Mouse (Mus musculus): ENCODE results near the gene Gtf3c1. TPM values are rescaled to one million over a fixed set of nuclear protein-coding genes. Genes with fewer than 3 reads are reported as not detected.
"Not testable (repeated sequence)": the region's sequence is repeated elsewhere in the genome, so short reads cannot be mapped to it uniquely, and the experiment has no call there.

Gtf3c1 gene
- total RNA-seq, 2 experiments from 2014 or later, result 73.5 to 87.1 TPM

DNA sequence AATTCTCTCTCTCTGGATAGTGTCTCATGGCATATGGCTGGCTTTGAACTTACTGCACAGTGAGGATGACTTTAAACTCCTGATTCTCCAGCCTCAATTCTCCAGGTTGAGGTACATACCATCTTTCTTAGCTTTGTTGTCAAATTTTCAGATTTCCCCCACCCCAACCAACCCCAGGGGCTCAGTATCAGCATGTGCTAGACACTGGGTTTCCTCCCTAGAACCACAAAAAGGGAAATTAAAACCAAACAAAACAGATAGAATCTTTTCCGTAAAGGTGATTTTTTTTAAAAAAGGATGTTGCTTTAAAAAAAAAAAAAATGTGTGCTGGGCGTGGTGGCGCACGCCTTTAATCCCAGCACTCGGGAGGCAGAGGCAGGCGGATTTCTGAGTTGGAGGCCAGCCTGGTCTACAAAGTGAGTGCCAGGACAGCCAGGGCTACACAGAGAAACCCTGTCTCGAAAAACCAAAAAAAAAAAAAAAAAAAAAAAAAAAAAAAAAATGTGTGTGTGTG is 6.0 kb upstream of the Gtf3c1 start:
- intact Hi-C loops (cut with DNase I); DNase-seq: not testable (repeated sequence)

DNA sequence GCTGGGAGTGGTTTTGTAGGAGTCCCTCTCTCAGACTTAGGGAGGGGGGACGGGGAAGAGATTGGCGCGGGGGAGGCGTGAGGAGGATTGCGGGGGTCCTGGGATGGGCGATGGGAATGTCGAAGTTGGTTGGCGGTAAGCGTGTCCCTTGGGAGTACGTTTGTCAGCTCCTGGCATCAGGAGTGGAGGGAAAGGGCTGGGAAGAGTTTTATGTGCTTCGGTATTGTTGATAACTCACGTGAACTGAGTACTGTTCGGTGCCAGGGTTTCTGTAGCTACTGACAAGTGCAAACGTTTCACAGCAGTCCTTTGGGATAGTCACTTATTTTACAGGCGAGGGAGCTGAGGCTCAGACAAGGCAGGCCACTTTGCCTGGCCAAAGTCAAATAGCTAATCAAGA is 520 bp upstream of the Gtf3c1 start:
- intact Hi-C loops (cut with DNase I), result no loop called here
- DNase-seq, result no peak

DNA sequence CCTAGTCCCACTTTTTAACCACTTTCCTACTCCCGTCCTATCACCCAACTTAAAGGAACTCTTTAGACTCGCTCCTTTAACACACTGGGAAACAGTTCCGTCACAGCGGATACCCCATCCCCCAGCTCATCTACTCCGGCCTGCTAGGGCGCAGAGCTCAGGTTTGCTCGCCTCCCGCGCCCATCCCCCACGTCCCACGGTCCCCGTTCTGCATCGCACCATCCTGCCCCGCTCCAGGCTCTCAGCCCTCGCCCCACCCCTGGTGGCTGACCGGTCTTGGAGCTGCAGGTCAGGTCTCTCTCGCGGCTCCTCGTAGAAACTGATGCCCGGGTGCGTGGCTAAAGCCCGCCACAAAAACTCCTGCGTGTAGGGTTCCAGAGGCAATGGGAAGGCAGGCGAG is 394 bp downstream of the Gtf3c1 start:
- no peak for DNase-seq
- intact Hi-C loops (cut with DNase I), result no loop called here

DNA sequence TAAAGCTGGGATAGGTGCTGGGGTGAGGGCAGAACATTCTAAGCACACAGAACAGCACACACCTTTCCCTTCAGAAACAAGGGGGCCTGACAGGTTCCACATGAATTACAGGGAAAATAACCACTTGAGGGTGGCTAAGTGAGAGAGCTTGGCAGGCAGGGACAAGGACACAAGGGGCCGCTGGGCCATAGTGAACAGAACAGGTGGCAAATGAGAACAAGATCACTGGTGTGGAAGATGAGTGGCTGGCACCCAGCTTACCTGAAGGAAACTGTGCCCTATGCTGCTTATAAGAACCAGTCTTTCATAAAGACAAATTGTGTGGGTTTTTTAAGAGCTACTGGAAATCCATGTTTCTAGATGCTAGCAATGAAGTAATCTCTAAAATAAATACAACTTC is 4.8 kb downstream of the Gtf3c1 start:
- no peak for DNase-seq
- intact Hi-C loops (cut with DNase I), result no loop called here

DNA sequence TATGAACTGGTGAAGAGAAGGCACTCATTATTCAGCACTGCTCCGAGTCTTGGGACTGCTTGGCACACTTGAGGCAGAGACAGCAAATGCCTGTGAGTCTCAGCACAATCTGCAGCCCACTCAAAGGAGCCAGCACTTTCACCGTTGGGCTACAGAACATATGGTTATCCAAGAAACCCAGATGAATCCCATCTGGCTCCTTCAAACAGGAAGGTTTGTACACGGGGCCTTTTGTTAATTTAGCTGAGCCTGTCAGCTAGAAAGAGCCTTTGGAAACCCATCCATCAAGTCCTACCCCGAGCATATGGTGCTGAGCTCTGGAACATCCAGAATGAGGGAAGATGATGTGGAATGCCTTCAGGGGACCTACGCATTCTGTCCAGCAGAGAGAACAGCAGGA is 13.5 kb downstream of the Gtf3c1 start:
- intact Hi-C loops (cut with DNase I), result no loop called here
- DNase-seq, result no peak

DNA sequence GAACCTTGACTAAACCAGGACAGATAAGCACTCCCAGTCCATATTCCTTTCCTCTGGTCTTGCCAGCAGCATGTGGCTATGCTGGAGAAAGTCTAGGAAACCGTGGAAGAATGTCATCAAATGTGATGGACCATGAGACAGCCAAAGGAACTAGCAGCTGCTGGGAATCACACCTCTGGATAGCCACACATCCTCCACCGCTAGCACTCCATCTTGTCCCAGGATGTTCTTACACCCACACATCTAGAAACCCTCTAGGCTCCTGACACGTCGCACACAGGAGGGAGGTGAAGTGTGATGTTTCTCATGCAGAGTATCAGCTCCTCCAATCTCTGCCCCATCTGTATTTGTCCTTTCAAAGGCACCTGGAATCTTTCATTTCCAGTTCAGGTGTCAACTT is 17.1 kb downstream of the Gtf3c1 start:
- intact Hi-C loops (cut with DNase I), result no loop called here
- no peak for DNase-seq

DNA sequence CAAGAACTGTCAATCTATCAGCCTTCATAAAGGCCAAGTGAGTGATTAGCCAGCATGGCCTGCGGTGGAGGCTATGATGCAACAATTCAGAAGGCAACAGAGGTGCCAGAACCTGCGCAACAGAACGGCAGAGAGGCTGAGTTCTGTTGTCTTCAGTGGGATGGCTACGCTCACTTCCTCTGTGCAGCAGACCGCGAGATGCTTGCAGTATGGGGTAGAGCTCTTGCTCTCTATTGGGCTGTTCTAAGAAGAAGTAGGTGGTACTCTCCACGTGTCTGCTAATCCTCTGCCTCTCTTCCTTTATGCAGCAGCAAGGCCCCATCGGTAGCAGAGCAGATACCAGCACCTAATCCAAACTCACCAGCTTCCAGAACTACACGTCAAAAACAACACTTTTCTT is 27.6 kb downstream of the Gtf3c1 start:
- intact Hi-C loops (cut with DNase I), result loop anchor here (5.0 kb wide), 1 partner anchor 407 kb away; no protein-coding TSS in a partner anchor
- no peak for DNase-seq

DNA sequence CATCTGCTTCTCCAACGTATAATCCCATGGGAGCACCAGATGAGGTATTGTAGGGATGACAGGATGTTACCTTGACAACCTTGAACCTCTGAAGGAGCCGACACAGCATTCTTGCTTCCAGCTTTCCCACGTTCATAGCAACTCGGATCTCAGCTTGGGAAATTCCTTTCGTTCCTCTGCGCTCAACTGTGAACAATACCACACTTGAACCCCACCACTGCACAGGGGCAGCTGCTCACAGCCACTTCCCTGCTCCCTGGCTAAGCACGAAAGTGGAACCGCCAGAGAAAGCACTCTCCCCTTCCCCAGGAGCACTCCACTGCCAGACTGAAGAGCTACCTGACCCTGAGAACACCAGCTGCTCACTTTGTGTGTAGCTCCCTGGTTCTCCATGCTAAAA is 28.8 kb downstream of the Gtf3c1 start:
- no peak for DNase-seq
- intact Hi-C loops (cut with DNase I), result loop anchor here (5.0 kb wide), 1 partner anchor 409 kb away; no protein-coding TSS in a partner anchor

DNA sequence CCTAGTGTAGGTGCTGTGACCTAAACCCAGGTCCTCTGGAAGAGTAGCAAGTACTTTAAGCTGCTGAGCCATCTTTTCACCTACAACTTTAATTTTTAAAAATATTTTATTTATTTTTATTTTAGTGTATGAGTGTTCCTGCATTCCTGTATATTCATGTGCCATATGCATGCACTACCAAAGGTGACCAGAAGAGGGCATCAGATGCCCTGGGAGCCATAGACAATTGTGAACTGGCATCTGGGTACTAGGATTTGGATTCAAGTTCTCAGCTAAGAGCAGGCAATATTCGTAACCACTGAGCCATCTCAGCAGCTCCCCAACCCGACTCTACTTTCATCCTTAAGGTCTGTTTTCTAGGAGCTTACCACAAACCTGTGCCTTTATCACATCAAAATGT is 32.7 kb downstream of the Gtf3c1 start:
- DNase-seq, result peak; percentile 45 to 66
- intact Hi-C loops (cut with DNase I), result loop anchor here (5.0 kb wide), 1 partner anchor 412 kb away; no protein-coding TSS in a partner anchor

DNA sequence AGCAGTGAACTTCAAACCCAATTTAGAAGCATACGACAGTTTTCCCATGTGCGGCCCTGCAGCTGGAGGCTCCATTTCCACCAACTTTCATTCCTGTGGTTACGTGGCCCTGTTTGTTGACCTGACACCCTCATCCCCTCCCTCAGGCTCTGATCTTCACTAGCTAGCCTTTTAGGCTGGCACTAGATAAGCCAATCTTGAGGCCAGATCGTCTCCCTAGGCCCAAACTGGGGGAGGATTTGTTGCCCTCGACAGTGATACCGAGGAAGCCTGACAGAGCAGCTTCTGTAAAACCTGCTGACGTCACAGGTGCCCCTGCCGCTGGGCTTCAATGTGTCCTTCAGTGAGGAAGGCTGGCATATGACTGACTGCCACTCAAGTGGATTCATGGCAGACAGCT is 36.2 kb downstream of the Gtf3c1 start:
- no peak for DNase-seq
- intact Hi-C loops (cut with DNase I), result no loop called here

DNA sequence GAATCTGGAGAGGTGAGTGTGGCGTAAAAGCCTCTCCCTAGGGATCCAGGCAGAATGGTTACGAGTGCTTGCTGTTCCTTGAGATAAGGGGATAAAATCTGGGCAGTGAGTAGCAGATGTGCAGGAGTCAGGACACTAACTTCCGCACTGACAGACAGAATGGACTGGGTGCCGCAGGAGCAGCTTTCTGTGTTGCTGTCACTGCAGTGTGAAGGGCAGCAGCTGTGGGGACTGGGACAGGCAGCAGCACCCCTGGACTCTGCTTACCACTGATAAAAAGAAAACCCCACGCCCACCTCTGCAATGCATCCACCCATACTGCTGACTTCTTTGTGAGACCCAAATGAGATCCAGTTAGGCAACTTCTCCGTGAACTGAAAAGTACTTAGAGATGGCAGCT is 36.7 kb downstream of the Gtf3c1 start:
- intact Hi-C loops (cut with DNase I), result no loop called here
- DNase-seq, result no peak

DNA sequence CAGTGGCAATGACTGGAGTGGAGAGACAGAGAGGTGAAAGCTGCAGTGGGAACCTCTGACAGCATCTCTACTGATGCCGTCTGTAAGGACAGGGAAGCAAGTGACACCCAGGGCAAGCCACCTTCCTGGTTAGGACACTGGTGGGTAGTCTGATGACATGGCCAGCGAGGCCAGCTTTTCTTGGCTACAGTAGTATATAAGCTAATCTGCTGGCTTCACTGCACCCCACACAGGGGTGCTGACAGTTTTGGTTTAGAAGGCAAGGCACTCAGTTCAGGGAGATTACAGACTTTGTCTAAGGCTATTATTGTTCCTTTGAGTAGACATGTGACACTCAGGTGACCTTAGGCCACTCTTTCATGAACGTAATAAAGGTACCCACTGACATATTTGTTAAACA is 43.9 kb downstream of the Gtf3c1 start:
- DNase-seq, result peak; percentile 40 to 54
- intact Hi-C loops (cut with DNase I), result no loop called here

DNA sequence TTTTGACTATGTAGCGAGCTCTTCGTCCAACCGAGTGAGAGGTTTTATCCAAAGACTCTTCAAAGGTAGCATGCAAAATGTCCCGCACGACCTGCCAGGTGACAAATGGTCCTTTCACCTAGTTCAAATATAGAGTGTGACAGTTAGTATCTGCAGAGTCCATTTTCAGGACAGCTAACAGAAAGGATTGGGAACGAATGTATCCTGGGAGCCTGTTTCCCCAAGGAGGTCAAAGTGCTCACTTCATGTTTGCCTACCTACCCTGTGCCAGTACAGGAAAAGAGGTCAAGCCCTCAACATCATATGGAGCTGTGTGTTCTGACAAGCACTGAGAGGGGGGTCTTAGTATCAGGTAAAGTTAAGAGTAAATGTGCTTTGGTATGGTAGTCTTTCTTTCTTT is 50.1 kb downstream of the Gtf3c1 start:
- intact Hi-C loops (cut with DNase I), result no loop called here
- DNase-seq, result no peak

DNA sequence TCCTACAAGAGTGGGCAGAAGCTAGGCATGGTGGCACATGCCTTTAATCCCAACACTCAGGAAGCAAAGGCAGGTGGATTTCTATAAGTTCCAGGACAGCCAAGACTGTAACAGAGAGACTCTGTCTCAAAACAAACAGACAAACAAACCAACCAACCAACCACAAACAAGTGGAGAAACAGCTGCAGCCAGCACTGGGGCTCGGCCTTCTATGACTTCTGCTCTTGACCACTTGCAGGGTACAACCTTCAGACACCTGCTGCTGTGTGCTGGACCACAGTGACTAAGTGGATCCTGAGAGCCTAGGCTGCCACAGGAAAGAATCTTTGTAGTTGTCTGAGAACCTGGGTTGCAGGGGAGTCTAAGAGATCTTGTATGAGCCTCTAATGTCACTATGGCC is 58.6 kb downstream of the Gtf3c1 start:
- intact Hi-C loops (cut with DNase I), result no loop called here
- no peak for DNase-seq

DNA sequence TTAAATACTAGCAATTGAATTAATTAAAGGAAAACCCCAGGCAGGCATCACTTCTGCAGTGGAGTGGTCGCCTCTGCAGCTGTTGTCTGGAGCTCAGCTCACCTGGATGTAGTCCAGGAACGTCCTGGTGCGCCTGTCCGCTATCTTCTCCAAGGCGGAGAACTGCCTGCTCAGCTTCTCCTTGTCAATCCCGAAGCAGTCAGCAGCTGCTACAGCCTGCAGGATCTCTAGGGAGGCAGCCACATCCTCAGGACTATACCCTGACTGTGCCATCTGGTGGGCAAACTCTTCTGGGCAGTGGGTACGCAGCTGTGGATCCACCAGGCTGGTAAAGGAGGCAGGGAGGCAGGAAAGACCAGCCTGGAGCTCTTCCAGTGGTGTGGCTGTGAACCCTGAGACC is 62.2 kb downstream of the Gtf3c1 start:
- intact Hi-C loops (cut with DNase I), result no loop called here
- no peak for DNase-seq

DNA sequence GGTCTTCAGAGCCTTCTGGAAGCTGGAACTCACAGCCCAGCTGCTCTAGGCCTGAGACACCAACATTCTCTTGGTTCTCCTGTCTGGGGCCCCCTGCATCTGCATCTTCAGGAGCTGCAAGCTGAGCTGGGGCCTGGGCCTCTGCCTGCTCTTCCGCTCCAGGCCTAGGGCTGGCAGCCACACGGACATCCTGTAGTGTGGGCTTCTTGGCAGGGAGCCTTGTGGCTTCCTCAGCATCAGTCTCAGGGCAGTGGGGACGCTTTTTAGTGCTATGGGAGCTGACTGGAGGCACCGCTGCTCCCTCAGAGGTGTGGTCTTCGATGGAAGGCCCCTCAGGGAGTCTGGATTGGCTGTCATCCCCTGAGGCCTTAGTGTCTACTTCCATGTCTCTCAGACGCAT is 63.7 kb downstream of the Gtf3c1 start:
- intact Hi-C loops (cut with DNase I), result no loop called here
- DNase-seq, result no peak

DNA sequence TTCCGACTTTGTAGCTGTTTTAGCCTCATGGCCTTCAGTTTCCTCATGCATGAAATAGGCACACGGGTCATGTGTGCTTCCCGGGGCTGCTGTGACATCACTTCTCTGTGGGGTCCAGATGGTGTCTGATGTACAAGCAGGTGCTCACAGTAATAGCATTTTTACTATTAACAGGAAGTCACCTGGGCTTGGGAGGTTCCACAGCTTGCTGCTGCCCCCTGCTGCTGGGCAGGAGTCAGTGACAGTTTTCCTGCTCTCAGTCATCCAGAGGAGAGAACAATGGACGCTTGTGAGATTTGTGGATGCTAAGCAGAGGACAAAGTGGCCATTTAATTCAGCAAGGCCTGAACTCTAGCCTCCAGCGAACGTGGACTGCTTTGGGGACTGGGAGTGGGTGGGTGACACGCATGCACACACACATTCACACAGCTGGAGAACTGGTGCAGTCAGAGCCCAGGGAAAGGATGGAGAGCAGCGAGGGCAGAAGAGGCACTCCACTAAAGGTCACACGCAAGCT is 68.7 kb downstream of the Gtf3c1 start:
- intact Hi-C loops (cut with DNase I), result loop anchor here (2.0 to 5.0 kb wide), 3 partner anchors 57 to 218 kb away; no protein-coding TSS in a partner anchor
- peak; percentile 56 to 76 for DNase-seq

DNA sequence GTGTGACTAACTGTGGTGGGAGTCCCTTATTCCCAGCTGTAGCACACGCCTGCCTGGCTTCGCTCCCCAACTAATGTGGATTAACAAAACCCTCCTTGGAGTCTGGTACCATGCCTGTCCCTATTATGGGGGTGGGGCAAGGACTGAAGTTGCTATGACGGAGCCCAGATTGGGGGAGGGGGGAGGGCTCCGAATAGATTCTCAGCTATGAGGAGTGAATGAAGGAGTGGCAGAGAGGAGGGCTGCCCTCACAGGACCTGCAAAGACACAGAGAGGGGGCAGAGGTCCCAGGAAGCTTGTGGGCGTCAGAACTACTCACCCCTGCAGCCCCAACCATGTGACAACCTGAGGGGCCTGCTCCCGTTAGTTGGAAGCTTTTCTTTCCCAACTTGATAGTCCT is 69.2 kb downstream of the Gtf3c1 start:
- intact Hi-C loops (cut with DNase I), result loop anchor here (2.0 to 5.0 kb wide), 3 partner anchors 56 to 218 kb away; no protein-coding TSS in a partner anchor
- no peak for DNase-seq

DNA sequence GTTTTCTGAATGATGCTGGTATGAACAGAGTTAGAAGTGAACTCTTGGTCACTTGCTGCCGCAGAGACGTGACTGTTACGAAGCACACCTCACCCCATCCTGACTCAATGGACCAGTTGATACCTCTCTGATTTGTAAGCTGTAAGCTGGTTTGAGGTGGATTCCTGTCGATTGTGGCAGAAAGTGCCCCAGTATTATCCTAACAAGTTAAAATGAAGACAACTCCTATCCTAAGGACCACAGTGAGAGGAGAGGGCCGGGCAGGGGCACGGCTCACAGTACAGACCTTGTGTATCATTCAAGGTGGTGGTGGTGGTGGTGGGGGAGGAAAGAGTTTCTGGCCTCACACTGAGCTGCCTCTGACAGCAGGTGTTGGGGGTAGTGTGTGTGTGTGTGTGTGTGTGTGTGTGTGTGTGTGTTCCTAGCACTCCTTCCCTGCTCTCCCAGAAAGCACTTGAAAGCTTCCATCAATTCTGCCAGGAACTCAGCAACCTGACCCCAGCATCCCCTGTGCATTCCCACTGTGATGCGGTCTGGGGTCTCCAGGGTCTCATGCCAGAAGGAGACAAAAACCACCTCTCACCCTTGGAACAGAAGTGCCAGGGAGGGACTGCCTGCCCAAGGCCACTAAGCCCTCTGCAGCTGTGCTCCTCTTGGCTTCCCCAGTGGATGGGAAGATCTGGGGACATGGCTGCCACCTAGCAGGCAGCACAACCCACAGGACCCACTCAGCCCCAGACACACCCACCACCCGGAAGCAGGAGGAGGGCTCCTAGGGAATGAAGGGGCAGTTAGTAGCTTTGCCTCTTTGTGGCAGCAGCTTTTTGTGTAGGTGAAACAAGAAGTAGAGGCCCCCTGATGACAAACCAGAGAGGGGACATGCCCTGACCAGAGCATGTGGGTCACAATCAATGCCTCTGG is 70.1 kb downstream of the Gtf3c1 start:
- DNase-seq, result no peak
- intact Hi-C loops (cut with DNase I), result loop anchor here (2.0 to 5.0 kb wide), 3 partner anchors 55 to 217 kb away; no protein-coding TSS in a partner anchor

DNA sequence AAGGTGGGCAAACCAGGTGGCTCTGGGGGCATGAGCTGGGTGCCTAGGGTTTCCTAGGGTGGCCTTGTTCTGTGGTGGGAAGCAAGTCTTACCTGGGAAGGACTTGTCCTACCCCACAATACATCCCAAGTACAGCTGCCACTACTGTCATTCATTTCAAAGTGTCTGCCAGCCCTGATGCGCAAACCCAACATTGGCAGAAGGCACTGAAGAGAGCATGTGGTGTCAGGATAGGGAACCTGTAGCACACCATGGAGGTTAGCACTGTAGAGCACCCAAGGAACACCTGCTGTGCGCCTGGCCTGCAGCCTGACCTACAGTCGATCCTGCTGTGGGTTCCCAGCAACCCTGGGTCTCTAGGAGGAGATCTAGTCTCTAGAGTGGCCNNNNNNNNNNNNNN is 76.6 kb downstream of the Gtf3c1 start:
- no peak for DNase-seq
- intact Hi-C loops (cut with DNase I), result no loop called here

DNA sequence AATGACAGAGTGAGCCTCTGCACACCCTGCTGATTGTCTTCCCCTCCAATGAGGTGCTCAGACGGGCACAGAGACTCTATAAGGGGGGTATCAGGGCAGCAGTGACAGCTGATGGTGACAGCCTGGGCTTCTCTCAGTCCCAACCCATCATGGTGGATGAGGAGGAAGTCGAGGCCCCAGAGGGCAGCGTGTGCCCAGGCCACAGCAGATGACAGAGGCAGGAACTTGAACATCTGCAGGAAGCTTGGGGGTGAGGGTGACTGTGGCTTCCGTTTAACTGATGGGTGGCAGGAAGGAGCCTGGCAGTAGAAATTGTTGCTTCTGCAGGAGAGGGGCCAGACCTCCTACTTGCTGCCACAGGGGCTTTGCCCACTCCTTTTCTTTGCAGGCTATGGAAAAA is 77.3 kb downstream of the Gtf3c1 start:
- peak in 1 of 2 experiments; percentile 25 for DNase-seq
- intact Hi-C loops (cut with DNase I), result no loop called here

DNA sequence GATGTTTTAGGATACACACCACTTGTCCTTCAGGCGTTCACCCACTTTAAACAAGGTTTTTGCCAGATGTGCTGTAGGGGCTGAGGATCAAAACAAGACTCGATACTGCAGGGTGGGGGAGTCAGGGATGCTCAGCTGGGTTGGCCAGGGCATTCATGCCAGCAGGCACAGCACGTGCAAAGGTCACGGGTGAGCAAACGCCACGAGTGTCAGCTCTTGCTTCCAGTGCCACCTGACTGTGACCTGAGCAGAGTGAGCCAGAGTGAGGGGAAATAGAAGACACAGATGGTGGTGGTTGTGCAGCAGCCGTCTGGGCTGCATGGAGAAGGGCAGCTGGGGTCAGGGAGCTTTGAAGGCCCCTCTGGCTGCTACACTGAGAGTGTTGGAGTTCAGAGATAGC is 81.8 kb downstream of the Gtf3c1 start:
- no peak for DNase-seq
- intact Hi-C loops (cut with DNase I), result no loop called here
